Mouse (Mus musculus) heart, postnatal 0 days (tissue): ENCODE data around the gene Adar.

Experiments
- CTCF ChIP-seq: IDR thresholded peaks from 2 replicates; pipeline ENCODE4 v1.5.1; 2016; ENCODE audit warnings: antibody characterized with exemption, control low read depth, low read depth
- EP300 ChIP-seq: IDR thresholded peaks from 2 replicates; pipeline ENCODE4 v1.6.1; 2016; ENCODE audit warnings: antibody characterized with exemption, low read depth

DNA sequence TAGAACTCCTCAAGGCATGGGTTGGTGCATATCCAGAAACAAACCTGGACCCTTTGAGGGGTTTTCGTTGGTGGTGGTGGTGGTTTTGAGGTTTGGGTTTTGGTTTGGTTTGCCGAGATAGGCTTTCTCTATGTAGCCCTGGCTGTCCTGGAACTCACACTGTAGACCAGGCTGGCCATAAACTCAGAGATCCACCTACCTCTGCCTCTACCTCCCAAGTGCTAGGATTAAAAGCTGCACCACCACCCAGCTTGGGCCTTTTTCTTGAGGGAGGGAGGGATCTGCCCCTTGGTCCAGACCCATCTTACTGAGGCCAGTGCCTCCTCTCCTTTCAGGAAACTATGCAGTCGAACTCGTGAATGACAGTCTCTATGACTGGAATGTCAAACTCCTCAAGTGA, 65.3 kb downstream of the Adar start:
- TF ChIP-seq CTCF (no peak), EP300 (no peak)
